In genomic region chr2:13413520-13414178, GRCm38 (mm10) we compare ENCODE assay signal across 8 mouse cellular contexts.
A peak's percentile ranks its signal among the peaks of the same experiment; 100 is the strongest.
DNase-seq lines count a peak whose midpoint lies in the region; ATAC-seq lines count a peak whose summit lies in the region.

No protein-coding gene starts in this region.

- 56% methylated on average over 4 of the region's 4 CpGs for WGBS in forebrain, embryonic 11.5 days
- 57% methylated on average over 4 of the region's 4 CpGs for WGBS in hindbrain, embryonic 16.5 days
- WGBS in liver, embryonic 13.5 days (ENCODE audit: insufficient replicate concordance) = 7% methylated on average over 4 of the region's 4 CpGs
- WGBS in neural tube, embryonic 14.5 days = 53% methylated on average over 4 of the region's 4 CpGs

- ATAC-seq in forebrain, embryonic 11.5 days (replicated peaks; ENCODE audit: low FRiP score) = peak; percentile 63; the same call in 1 of the 2 replicates
- ATAC-seq in hindbrain, embryonic 16.5 days = peak; percentile 47; the same call in 1 of the 2 replicates
- ATAC-seq in liver, embryonic 13.5 days (ENCODE audit: low read depth) = peak; percentile 95
- ATAC-seq in neural tube, embryonic 14.5 days (ENCODE audit: low read depth) = no peak

- H3K9ac ChIP-seq in forebrain, embryonic 11.5 days (ENCODE audit: low read length) = no peak overlapping the region
- no peak overlapping the region for H3K9ac ChIP-seq in hindbrain, embryonic 16.5 days (ENCODE audit: low read depth, low read length)
- peak overlapping the region; percentile 47; the same call in 1 of the 2 replicates for H3K9ac ChIP-seq in liver, embryonic 13.5 days
- no peak overlapping the region for H3K9ac ChIP-seq in neural tube, embryonic 14.5 days (replicated peaks; ENCODE audit: low read depth, low read length)

- no peak overlapping the region for H3K4me2 ChIP-seq in forebrain, embryonic 11.5 days (ENCODE audit: low read depth, low read length, severe bottlenecking)
- H3K4me2 ChIP-seq in hindbrain, embryonic 16.5 days (ENCODE audit: low read length) = no peak overlapping the region
- H3K4me2 ChIP-seq in liver, embryonic 13.5 days = peak overlapping the region; percentile 29
- no peak overlapping the region for H3K4me2 ChIP-seq in neural tube, embryonic 14.5 days (ENCODE audit: low read depth, low read length)

- no peak overlapping the region for H3K27ac ChIP-seq in forebrain, embryonic 11.5 days (ENCODE audit: low read depth, low read length)
- no peak overlapping the region; the same call in 1 of the 2 replicates for H3K27ac ChIP-seq in hindbrain, embryonic 16.5 days (ENCODE audit: low read depth, low read length)
- H3K27ac ChIP-seq in liver, embryonic 13.5 days = peak overlapping the region; percentile 86
- H3K27ac ChIP-seq in neural tube, embryonic 14.5 days (ENCODE audit: low read depth, low read length) = peak overlapping the region; percentile 34; the same call in 1 of the 2 replicates

- no peak overlapping the region for H3K4me3 ChIP-seq in forebrain, embryonic 11.5 days (ENCODE audit: low read depth, low read length)
- no peak overlapping the region for H3K4me3 ChIP-seq in hindbrain, embryonic 16.5 days (ENCODE audit: low read length)
- H3K4me3 ChIP-seq in liver, embryonic 13.5 days (replicated peaks) = no peak overlapping the region
- no peak overlapping the region for H3K4me3 ChIP-seq in neural tube, embryonic 14.5 days (ENCODE audit: low read depth, low read length)

- H3K9me3 ChIP-seq in forebrain, embryonic 11.5 days (ENCODE audit: control insufficient read depth, low read length) = no peaks in the 10 kb centered on the region
- no peaks in the 10 kb centered on the region for H3K9me3 ChIP-seq in hindbrain, embryonic 16.5 days (ENCODE audit: control insufficient read depth, low read length)
- no peaks in the 10 kb centered on the region for H3K9me3 ChIP-seq in liver, embryonic 13.5 days (replicated peaks)
- H3K9me3 ChIP-seq in neural tube, embryonic 14.5 days (ENCODE audit: control insufficient read depth, low read length) = no peaks in the 10 kb centered on the region

- H3K4me1 ChIP-seq in forebrain, embryonic 11.5 days (replicated peaks; ENCODE audit: control insufficient read depth, insufficient read depth, low read length) = peaks cover 6% of the 10 kb centered on the region; the same call in 1 of the 2 replicates
- H3K4me1 ChIP-seq in hindbrain, embryonic 16.5 days (ENCODE audit: control insufficient read depth, insufficient read depth, low read depth, low read length) = no peaks in the 10 kb centered on the region
- H3K4me1 ChIP-seq in liver, embryonic 13.5 days (replicated peaks) = peaks cover 35% of the 10 kb centered on the region
- H3K4me1 ChIP-seq in neural tube, embryonic 14.5 days (ENCODE audit: control insufficient read depth, insufficient read depth, low read length) = no peaks in the 10 kb centered on the region

- no peaks in the 10 kb centered on the region for H3K36me3 ChIP-seq in forebrain, embryonic 11.5 days (ENCODE audit: control insufficient read depth, insufficient read depth, low read length)
- no peaks in the 10 kb centered on the region for H3K36me3 ChIP-seq in hindbrain, embryonic 16.5 days (ENCODE audit: control insufficient read depth, insufficient read depth, low read length)
- no peaks in the 10 kb centered on the region for H3K36me3 ChIP-seq in liver, embryonic 13.5 days
- no peaks in the 10 kb centered on the region for H3K36me3 ChIP-seq in neural tube, embryonic 14.5 days (ENCODE audit: control insufficient read depth, insufficient read depth, low read length)

- no peaks in the 10 kb centered on the region for H3K27me3 ChIP-seq in forebrain, embryonic 11.5 days (ENCODE audit: control insufficient read depth, insufficient read depth, low read length)
- H3K27me3 ChIP-seq in hindbrain, embryonic 16.5 days (replicated peaks; ENCODE audit: control insufficient read depth, insufficient read depth, low read length) = no peaks in the 10 kb centered on the region
- H3K27me3 ChIP-seq in liver, embryonic 13.5 days = no peaks in the 10 kb centered on the region
- H3K27me3 ChIP-seq in neural tube, embryonic 14.5 days (ENCODE audit: control insufficient read depth, insufficient read depth, low read length) = no peaks in the 10 kb centered on the region

- DNase-seq in A20 (ENCODE audit: low read depth, low spot score) = peak; percentile 33
- peak; percentile 90 for DNase-seq in Muller cell, postnatal 12 days (ENCODE audit: inconsistent ontology term)
- DNase-seq in forebrain, embryonic 11.5 days (ENCODE audit: low spot score) = peak; percentile 53
- DNase-seq in liver, embryonic 13.5 days = peak; percentile 70
- no peak for DNase-seq in testis, postnatal 14 days (ENCODE audit: low spot score)
- no peak for DNase-seq in right cerebral cortex, postnatal 14 days

Comparison
In these comparisons a context has a peak if more than half of its experiments do, and no peak if none do; other contexts are left out.
1. DNase-seq: peak in A20 (single experiment), Muller cell, postnatal 12 days (single experiment), forebrain, embryonic 11.5 days (single experiment) and liver, embryonic 13.5 days (single experiment); none in testis, postnatal 14 days (single experiment) and right cerebral cortex, postnatal 14 days (single experiment).
2. H3K27ac ChIP-seq: peak in liver, embryonic 13.5 days (single experiment) and neural tube, embryonic 14.5 days (single experiment); none in forebrain, embryonic 11.5 days (single experiment) and hindbrain, embryonic 16.5 days (single experiment).